Mouse (Mus musculus) urinary bladder, adult 2 months (tissue): ENCODE measurements around the gene Ptprq. TPM values are rescaled to one million over a fixed set of nuclear protein-coding genes. Genes with fewer than 3 reads are reported as not detected.

Source experiments
- DNase-seq: peaks from one replicate; pipeline ENCODE4 v3.0.0; 2022; ENCODE audit warnings: low spot score
- polyA plus RNA-seq: library from polyadenylated mRNA; depleted of rRNA; stranded (reverse); fragments of >200 nt; gene quantifications from 2 replicates; pipeline ENCODE4 v1.2.3, GENCODE M21; 2012; rRNA removed

The Ptprq gene
- 0.19 and 0.22 TPM in 2 replicates for polyA plus RNA-seq

DNA sequence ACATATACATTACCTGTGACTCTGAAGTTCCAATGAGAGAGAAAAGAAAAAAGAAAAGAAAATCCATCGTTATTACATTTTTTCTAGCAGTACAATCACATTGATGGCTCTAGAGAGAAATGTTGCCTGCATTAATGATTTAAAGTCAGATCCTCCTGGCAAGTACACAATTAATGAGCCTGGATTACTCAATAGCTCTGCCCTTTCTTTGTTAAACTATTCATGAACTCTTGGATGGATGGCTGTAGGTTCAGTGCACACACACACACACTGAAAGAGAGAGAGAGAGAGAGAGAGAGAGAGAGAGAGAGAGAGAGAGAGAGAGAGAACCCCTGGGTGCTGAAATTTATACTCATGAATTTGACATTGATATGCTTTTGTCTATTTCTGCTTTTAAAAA lies at the start of gene Ptprq:
Gene Ptprq, minus strand, starts transcription at position 246 of the 400 bp plus-strand sequence.
- no peak for DNase-seq

DNA sequence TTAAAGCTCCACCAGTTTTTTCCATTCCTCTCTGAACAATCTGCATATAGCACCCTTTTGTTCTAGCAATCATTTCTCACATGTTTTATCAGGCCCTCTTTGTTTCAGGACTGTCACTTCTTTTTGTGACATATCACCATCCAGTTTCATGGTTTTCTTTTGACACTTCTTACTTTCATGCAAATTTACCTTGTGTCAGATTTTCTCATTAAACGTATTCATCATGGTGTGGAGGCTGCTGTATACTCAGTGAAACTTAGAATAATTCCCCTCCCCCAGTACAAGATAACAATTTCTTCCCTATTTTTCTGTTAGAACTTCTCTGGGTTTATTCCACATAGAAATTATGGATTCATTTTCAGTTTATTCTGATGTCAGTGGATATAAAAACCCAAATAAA lies 39.8 kb upstream of the Ptprq start:
- DNase-seq = no peak

DNA sequence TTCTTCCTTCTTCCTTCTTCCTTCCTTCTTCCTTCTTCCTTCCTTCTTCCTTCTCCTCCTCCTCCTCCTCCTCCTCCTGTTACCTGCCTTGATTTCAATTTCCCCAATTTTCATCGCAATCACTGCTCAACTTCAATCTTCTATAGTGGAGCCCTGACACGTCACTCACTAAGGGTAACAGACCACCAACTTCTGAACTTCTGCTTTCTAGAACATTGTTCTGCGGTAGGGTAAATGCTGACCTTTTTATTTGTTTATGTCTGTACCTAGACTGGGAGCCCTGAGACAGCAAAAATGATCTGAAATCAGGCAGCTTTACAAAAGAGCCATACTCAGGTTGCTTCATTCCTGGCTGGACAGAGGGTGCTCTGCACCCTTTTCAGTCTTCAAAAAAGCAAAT lies 33.6 kb upstream of the Ptprq start:
- DNase-seq = no peak

DNA sequence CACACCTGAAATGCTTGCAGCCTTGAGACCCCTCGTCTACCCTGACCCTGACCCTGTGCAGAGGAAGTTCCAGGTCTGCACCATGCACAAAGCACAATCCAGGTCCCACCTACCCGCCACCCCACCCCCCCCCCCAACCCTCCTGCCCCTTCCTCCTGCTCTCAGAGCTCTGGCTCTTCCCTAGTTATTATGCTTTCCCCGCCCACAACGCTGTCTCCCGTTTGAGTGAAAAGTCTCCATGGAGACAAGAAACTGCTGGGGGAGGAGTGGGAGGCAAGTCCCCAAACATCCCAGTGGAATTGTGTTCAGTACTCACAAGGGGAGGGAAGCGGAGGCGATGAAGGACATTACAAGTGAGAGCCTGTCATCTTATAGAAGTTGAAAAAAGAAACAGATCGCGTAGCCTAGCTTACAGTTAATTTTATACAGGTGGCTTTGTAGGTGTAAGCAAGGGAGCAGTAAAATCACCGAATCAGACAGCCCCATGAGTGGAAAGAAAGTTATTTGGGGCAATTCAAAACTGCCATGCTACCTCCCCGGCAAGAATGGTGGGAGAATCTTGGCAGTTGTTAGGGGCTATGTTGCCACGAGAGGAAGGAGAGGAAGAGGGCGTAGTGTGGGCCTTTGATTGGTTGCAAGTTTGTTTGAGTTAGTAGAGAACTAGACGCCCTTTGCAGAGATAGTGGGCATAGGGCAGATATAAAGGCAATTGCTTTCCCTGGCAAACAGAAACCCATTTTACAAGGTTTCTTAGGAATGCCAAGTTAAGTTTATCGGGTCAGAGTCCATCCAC lies 32.7 kb upstream of the Ptprq start:
- no peak for DNase-seq

DNA sequence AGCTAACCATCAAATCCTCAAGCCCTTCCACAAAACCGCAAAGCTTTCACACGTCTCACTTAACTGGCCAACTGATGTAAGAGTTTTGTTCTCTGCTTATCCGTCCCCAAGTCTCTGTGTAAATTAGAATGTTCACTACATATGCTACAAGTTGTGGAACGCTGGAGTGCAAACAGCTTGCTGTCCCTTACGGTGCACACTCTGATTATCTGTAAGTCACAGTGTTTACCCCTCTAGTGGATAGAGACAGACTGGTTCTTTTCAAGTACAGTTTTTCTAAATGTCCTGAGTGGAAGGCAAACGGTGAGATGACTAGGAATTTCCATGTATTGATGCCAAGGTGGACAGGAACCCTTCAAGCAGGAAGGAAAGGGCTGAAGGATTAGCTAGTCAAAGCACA lies 32.1 kb upstream of the Ptprq start:
- no peak for DNase-seq

DNA sequence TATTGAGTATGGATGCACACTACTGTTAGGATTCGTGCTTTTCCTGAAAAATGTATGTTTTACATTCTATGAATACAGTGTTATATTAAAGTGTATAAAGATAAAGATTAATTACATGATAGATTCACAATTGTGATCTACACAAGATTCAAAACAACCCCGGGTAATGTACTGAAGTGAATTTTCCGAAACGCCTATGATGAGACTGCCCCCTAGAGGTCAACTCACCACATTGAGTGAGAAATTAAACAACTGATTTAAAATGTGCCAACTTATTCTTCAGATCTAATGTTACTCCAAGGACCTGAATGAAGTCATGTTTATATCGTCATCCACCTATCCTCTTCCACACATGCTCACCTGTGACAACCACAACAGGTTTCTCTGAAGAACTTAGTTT lies 27.7 kb upstream of the Ptprq start:
- no peak for DNase-seq

DNA sequence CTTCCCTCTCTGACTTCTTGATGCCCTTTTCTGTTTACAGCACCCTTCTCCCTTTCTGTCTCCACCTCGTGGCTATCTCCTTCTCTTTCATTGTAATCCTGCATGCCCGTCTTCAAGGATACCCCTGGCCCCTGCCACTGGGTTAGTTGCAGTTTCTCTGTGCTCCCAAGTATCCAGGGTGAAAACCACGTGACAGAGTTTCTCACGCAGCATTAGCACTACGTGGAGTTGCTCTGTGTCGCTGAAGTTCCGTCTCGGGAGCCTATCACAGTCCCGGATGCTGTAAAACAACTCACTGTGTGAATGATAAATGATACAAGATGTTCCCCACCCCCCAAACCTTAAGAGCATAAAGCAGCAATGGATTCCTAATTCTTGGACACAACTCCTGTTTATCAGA lies 26.9 kb upstream of the Ptprq start:
- no peak for DNase-seq

DNA sequence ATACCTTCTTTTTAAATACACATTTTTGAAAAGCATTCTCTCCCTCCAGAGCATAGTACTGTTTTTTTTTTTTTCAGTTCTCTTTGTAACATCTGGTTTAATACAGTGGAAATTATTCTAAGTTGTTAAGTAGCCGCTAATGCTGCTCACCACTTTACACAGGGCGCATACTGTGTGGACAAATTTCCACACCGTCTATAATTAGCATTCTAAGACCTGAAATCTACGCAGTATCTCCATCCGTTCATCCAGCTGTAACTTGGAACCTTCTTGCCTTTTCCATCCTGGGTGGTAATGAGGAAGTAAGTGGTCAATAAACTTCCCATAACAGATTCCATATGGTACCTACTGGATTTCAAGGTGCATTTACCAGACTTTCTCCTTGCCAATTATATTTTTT lies 20.0 kb upstream of the Ptprq start:
- no peak for DNase-seq

DNA sequence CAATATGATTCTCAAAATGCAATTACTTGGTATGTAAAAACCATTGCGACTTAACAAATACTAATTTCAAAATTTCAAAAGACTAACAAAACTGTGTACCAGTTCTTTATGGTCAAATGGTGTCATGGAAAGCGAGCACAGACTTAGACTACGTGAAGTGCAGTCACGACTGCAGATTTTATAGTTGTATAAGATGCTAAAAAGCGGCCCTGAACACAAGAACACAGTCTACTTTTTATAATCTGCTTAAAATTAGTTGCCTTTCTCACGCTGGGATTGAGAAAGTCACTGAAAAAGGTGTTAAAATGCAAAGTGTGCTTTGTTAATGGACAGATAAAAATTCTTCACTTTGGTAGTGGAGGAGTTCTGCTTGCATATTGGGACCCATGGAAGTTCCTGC lies 17.9 kb upstream of the Ptprq start:
- DNase-seq = no peak

DNA sequence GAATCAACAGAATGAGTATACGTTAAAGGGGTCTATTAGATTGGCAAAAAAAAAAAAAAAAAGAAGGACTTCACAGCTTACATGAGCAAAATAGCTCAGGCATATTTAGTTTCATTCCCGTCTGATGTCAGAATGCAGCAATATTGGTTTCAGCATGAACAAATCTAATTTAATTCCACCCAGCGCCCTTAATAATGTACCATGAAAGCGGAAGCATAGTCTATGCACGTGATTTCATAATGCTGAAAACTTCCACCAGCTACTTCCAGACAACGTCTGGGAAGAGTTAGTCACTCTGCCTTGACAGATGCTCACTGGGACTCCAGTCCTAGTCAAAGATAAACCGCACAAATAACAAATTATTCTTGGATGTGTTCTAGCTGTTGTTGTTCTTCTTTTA lies 15.6 kb upstream of the Ptprq start:
- DNase-seq = no peak

DNA sequence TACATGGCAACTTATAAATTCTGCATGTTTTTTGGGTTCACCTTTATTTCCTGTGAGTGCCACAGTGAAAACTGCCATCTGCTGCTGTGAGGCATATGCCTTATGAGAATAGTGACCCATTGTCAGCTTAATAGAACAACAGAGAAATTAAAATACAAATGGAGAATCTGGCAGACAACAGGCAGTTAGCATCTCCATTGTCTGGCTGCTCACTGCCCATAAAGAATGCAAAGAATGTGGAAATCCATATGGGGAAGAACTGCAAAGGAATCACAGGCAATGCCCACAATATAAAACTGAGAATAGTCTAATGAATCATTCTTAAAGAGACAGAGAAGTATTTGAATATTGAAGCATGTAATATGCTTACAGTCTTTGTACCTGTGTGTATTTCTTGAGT lies 14.5 kb upstream of the Ptprq start:
- no peak for DNase-seq

DNA sequence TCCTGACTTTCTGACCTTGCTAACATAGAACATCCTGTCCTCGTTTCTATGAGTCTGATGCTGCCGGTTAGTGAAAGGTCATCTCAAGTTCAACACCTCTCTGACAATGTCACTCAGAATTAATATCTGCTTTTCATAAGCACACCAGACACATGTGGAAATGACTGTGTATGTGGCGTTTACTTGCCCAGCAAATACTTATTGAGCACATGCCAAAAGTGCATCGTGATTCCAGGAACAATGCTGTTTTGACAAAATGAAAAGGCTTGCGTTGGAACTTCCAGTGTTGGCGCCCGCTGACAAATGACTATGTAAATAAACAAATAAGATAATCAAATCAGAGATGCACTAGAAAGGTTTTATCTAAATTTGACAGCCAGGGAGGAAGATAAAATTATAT lies 5.8 kb upstream of the Ptprq start:
- DNase-seq = no peak

DNA sequence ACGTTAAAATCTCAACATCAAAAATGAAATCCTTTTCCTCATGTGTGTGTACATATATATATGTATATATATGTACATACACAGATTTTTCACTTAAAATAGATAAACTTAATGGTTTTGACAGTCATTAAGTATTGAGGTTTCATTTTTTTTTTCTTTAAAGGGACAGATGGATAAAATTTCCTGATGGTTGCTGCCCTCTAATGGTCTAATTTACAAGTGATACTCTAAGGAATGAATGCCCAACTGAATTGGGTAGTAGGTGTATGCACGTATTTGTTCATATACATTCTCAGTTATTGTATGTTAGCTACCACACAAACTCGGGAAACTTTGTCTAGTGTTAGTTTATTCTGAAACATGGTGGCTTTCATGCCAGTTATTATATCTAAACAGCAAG lies 15.4 kb downstream of the Ptprq start:
- DNase-seq = no peak

DNA sequence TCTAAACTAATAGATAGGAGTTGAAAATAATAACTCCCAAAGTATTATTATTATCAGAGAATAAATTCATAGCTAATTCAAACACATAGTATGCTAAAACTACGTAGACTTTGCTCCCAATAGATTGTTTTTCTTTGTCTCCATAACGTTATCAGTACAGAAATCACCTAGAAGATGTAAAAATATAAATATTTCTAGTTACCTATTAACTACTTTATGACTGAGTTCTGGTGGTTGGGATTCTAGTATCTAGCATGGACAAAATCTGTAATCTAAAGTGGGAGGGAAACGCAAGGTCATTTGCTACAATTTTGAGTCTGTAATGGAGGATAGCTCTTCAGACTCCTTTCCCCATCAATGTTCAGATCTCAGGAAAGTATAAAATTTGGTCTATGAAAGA lies 18.9 kb downstream of the Ptprq start:
- no peak for DNase-seq

DNA sequence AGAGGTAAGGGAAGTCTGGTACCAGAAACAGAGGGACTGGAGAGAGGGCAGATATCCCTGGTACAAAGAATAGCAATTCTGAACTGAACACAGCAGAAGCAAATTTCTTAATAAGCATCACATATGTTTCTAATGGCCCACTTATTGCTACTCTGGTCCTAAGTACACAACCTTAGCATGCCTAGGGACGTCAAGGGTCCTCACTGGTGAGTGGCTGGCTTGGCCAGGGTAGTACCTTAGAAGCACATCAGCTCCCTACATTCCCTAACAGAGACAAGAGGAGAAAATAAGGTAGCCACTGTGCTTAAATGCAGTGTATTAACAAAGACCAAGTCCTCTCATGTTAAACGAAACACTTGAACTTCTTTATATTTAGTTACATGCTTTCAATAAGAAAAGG lies 21.1 kb downstream of the Ptprq start:
- no peak for DNase-seq

DNA sequence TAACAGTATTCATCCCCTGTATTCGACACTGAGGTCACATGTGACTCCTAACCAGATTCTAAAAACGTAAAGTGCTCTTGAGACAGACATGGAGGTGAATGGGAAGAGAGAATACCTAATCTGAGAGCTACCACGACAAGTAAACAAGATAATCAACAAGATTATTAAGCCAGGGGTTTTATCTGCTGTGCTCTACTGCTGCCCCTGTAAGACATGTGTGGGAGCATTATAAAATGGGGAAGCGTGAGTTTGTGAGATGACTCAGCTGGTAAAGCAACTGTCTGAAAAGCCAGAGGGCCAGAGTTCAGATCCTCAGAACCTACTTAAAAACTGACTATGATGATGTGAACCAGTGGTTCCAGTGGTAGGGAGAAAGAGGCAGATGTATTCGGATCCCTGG lies 22.7 kb downstream of the Ptprq start:
- DNase-seq = no peak

DNA sequence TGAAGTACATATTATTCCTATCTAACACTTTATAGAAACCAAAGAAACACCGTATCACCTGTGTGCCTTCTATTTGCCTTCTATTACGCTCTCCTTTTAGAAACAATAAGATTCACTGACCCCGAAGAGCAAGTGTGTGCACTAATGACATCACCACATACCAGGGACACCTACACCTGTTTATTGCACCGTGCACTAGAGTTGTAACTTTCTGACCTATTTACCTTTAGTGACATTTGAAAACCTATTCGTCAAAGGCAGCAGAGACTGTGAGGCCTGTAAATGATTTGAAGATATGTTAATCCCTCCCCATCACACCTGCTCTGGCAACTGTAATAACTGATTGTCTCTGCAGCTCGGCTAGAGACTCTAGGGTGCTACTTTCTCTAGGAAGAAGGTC lies 32.5 kb downstream of the Ptprq start:
- DNase-seq = no peak

DNA sequence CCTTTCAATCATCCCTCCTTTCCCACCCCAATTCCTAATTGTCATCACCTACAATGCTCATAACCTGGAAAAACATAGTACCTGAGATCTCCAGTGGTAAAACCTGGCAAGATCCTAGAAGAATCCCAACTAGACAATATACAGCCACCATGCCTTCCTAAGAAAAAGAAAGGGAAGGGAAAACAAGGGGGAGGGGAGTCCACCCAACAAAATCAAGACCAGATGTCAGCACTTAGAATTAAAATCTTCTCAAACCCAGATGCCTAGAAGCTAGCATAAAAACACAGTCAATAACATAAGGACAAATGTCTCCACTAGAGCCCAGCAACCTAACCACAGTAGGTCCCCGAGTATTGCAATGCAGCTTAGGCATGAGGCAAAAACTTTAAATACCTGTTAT lies 43.9 kb downstream of the Ptprq start:
- no peak for DNase-seq

DNA sequence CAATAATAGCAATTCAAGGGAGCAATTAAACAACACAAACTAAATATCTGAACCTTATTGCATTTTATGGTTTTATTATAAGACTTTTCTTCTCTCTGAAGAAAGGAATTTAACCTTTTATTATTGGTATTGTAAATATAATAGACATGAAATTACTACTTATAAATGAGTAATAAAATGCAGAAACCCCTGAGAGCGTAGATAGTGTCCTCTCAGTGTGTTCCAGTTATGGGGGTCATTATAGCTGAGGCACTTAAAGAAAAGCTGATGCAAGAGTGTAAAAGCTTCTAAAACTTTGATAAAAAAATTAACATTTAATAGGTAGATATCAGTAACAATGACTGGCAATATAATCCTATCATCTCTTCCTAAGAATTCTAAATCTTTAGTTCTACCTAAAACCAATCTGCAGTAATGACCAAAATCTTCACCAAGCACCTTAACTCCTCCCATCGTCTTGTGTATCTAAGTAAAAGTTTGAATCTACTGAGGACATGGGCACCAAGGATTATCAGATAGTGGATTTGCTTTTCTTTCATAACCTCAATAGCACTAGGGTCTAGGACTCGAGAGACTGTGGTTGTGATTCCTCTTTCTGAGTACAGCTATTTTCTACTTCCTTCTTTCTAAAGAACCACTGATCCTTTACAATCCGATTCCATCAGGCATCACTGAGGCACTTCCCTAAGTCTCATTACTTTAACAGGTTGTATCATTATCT lies 51.3 kb downstream of the Ptprq start:
- DNase-seq = no peak

DNA sequence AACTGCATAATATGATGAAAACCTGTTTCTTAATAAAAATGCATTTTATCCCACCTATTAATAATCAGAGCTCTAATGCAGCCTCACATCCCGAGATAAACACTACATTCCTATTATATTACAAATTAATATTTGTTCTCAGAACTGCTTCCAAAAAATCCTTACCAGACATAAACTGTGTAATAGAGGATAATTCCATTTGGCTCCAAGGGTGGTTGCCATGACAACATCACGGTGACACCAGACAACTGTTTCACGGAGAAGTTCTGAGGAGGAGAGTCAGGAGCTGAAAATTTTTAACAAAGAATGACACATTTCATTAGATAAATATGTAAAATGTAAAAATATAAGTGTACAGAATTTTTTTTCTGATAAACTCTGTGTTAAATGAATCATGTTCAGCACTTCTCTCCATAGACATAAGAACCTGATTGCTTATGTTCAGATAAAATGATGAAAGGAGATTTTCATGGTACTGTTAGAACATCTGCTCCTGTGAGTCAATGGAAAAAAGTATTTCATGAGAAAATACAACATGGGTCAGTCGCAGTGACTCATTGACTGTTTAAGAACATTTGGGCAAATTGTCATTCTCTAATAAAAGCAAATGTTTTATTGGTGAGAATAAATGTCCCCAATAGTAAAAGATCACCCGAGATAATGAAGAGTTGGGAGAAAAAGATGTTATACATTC lies 57.3 kb downstream of the Ptprq start:
- DNase-seq = no peak

DNA sequence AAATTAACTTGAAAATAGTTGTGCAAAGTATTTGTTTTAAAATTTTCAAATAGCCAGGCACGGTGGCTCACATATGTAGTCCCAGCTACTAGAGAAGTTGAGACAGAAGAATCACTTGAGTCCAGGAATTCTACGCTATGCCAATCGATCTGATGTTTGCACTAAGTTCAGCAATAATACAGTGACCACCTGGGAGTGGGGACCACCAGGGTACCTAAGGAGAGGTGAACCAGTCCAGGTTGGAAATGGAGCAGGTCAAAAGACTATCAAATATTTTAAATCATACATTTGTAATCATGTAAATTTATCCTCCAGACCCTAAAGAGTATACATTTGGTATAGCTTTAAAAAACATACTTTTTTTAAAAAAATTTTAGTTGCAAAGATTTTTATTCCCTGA lies 57.9 kb downstream of the Ptprq start:
- no peak for DNase-seq

DNA sequence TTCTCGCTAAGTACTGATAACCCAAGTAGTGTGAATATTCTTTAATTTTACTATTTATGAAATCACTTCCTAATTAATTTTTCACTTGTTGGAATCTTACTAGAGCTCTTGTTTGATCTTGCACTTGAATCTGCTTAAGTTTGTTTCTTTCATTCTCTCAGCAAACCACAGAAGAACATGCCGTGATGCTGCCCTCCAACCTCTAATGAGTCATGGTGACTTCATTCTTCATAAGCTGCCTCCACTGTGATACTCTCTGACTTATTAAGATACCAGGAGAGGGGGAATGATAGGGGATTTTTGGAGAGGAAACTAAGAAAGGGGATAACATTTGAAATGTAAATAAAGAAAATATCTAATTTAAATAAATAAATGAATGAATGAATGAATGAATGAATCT lies 60.7 kb downstream of the Ptprq start:
- no peak for DNase-seq

DNA sequence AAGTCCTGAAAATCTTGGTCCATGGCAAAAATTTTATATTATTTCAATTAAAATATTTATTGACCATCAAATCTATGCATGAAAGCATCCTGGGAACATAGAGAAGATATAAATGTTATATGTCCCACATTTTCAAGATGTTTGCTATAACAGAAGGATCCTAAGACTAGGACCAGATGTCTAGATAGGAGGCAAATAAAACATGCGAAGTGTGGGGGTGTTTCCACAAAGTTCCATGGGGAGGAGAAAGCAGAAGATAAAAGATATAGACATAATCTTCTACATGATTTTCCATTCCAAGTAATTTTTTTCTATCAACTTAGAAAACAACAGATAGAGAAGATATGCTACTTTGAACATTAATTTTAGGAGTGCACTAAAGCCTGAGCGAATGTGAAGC lies 70.2 kb downstream of the Ptprq start:
- no peak for DNase-seq
